Mouse (Mus musculus) ES-E14 (cell line): ENCODE results near the gene Togaram1.

Source experiments
- MAFK ChIP-seq: IDR thresholded peaks from 2 replicates; pipeline ENCODE4 v1.6.1; 2014; ENCODE audit warnings: mild to moderate bottlenecking, low read depth, low read length, inconsistent platforms; ENCODE audit not compliant: insufficient read depth
- ZC3H11A ChIP-seq: IDR thresholded peaks from 2 replicates; pipeline ENCODE4 v1.6.1; 2012; ENCODE audit warnings: low read depth, mild to moderate bottlenecking, inconsistent platforms, low read length, borderline replicate concordance

DNA sequence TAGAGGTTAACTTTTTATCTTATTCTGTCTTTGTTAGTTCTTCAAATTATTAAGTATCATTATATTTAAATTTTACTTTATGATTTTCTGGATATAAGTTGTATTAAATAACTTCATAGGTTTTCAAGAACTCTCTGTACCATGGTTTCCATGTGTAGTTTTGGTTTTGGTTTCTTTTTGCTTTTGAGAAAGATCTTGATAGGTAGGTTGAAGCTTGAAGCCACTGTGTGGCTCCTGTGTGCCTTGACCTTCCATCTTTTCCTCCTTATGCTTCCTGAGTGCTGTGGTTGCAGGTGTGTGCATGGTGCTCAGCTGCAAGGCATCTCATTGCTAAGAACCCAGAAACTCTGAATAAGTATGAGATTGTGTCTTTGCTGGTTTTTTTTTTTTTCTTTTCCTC is 83.2 kb downstream of the Togaram1 start:
- TF ChIP-seq MAFK: no peak
- no peak for TF ChIP-seq ZC3H11A
